Mouse (Mus musculus): Measurements from ENCODE around the gene Ranbp3l. TPM values are rescaled to one million over a fixed set of nuclear protein-coding genes. Genes with fewer than 3 reads are reported as not detected.
A peak's percentile ranks its signal among the peaks of the same experiment; 100 is the strongest.

The Ranbp3l gene
- polyA plus RNA-seq, 1 experiment from 2014 or later: 7.7 TPM

DNA sequence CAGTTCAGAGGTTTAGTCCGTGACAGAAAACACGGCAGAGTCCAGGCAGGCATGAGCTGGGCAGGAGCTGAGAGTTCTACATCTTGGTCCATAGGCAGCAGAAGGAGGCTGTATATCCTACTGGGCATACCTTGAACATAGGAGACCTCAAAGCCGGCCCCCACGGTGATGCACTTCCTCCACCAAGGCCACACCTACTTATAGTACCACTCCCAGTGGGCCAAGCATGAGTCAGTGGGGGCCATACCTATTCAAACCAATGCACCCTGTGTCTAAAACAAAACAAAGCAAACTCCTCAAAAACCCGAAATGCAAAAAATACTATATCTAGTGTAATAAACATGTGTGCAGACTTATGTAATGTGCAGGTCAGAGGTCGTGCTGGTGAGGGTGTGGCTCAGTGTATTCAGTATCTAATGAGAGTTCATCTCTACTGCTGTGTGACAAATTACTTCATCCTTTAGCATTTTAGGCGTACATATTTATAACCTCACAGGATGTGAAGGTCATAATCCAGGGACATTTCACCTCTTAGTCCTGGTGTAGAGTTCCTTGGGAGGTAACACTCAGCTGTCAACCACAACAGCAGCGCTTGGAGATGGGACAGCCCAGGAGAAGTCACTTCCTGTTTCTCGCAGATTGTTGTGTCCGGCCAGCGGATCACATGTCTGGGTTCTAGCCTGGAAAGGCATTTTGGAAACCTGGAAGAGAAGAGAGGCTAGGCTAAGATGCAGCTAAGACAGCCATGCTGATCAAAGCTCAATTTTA is 126.0 kb downstream of the Ranbp3l start:
- ATAC-seq: no peak
- in situ Hi-C loops (cut with MboI; ENCODE audit: low pct_unique_long_range_greater_than_20kb): no loop called here
- CTCF ChIA-PET: no interaction called here

DNA sequence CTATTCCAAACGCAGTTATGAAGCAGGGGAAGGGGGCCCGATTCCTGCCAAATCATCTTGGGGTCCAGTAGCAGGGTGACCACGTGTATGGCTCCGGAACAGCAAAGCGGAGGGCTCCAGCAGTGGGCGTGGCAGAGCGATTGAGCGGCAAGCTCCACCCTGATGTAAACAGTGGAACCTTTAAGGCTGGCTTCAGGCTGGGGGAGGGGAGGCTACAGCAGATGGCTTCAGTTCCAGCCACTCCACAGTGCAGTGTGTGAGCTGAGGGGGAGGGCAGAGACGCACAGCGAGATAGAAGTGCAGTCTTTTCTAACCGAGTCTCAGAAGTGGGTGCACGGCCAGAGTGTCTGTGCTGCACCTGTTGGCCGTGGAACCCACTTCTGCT is 126.6 kb downstream of the Ranbp3l start:
- no peaks in the 10 kb centered on the region for H3K27me3 ChIP-seq
- ChIA-PET POLR2A (no interaction called here), CTCF (no interaction called here)
- no peak for ATAC-seq
- no peak for DNase-seq (ENCODE audit: low read depth, low spot score)
- TF ChIP-seq CTCF (IDR thresholded peaks at IDR 0.05): no peak
- in situ Hi-C loops (cut with MboI; ENCODE audit: low pct_unique_long_range_greater_than_20kb): no loop called here

More for the DNA sequence above, 126.0 kb downstream of the Ranbp3l start:
- TF ChIP-seq CTCF (IDR thresholded peaks at IDR 0.05): no peak
- DNase-seq (ENCODE audit: low read depth, low spot score): no peak
- POLR2A ChIA-PET: no interaction called here
- H3K27me3 ChIP-seq: no peaks in the 10 kb centered on the region

- DNase-seq (ENCODE audit: low read depth, low spot score) (no peak), ATAC-seq (no peak)
- POLR2A ChIA-PET: no interaction called here
- CTCF ChIA-PET: no interaction called here
- in situ Hi-C loops (cut with MboI; ENCODE audit: low pct_unique_long_range_greater_than_20kb): no loop called here
- no peaks in the 10 kb centered on the region for H3K27me3 ChIP-seq
- TF ChIP-seq CTCF (IDR thresholded peaks at IDR 0.05): no peak
Measured at GRCm38 (mm10) chr15:9096865-9097264, 129.1 kb downstream of the Ranbp3l start.

DNA sequence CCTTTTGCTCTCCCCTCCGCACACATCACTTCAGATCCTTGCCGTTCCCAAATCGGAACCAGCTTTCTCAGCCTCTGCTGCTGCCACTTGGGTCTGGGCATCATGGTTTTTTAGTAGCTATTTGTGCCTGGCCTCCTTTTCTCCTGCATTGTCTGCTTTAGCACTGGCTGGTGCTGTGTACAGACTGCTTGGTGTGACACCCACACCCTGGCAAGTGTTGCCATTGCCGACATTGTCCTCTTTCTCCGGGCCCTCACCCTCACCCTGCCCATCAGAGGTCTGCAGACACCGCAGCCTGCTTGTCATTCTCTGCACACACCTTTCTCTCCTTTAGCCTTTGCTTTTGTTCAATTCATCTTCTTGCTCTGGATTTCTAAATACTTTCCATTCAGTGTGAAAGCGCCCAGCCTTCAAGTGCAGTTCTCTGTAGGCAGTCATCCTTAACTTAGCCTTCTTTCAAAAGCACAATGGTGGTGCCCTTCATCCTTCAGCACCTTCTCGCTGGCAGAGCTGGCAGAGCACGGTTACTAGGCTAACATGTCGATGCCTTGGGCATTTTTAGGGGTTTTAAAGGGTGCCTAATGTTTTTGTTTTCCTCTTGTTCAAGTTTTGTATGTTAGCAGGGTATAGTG is 132.8 kb downstream of the Ranbp3l start:
- no peak for DNase-seq (ENCODE audit: low read depth, low spot score)
- no peak for TF ChIP-seq CTCF (IDR thresholded peaks at IDR 0.05)
- in situ Hi-C loops (cut with MboI; ENCODE audit: low pct_unique_long_range_greater_than_20kb): no loop called here
- ChIA-PET POLR2A (no interaction called here), CTCF (interaction anchor here (1.5 to 1.8 kb wide), 2 partner anchors 12 to 13 kb away, joined by 3 to 4 read pairs; no protein-coding TSS in a partner anchor)
- no peaks in the 10 kb centered on the region for H3K27me3 ChIP-seq
- ATAC-seq: no peak

- in situ Hi-C loops (cut with MboI; ENCODE audit: low pct_unique_long_range_greater_than_20kb): no loop called here
- DNase-seq (ENCODE audit: low read depth, low spot score) (no peak), ATAC-seq (peak; percentile 31)
- no peaks in the 10 kb centered on the region for H3K27me3 ChIP-seq
- POLR2A ChIA-PET: interaction anchor here (1.2 kb wide), 1 partner anchor 28 kb away, joined by 3 read pairs; no protein-coding TSS in a partner anchor
- no peak for TF ChIP-seq CTCF (IDR thresholded peaks at IDR 0.05)
- CTCF ChIA-PET: no interaction called here
Measured at GRCm38 (mm10) chr15:9106303-9107074, 138.7 kb downstream of the Ranbp3l start.

GRCm38 (mm10) chr15:9110526-9111347 is 143.0 kb downstream of the Ranbp3l start:
- in situ Hi-C loops (cut with MboI; ENCODE audit: low pct_unique_long_range_greater_than_20kb): loop anchor here (10.0 kb wide), 1 partner anchor 1204 kb away; no protein-coding TSS in a partner anchor
- ATAC-seq (no peak), DNase-seq (ENCODE audit: low read depth, low spot score) (no peak)
- H3K27me3 ChIP-seq: no peaks in the 10 kb centered on the region
- ChIA-PET CTCF (interaction anchor here (1.3 to 3.5 kb wide), 2 partner anchors 9 to 24 kb away, joined by 4 to 14 read pairs; no protein-coding TSS in a partner anchor), POLR2A (no interaction called here)
- TF ChIP-seq CTCF (IDR thresholded peaks at IDR 0.05): no peak

DNA sequence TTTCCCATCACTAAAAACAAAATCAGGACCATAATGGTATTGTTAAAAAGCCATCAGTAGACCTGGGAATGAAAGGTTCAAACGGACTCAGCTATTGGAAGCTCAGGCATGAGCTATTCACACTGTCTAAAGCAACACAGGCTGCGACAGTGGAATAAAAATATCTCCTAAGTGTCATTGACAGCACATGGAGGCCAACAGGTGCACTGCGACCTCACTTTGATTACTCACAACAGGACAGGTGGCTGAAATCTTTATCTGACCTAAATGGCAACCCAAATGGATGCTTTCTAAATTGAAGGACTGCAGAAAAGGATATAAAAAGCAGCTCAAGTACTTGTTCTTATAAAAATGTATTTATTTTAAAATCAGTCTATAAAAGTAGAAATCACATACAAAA is 143.9 kb downstream of the Ranbp3l start:
- DNase-seq (ENCODE audit: low read depth, low spot score) (no peak), ATAC-seq (no peak)
- no peaks in the 10 kb centered on the region for H3K27me3 ChIP-seq
- in situ Hi-C loops (cut with MboI; ENCODE audit: low pct_unique_long_range_greater_than_20kb): loop anchor here (10.0 kb wide), 1 partner anchor 1203 kb away; no protein-coding TSS in a partner anchor
- CTCF ChIA-PET: interaction anchor here (1.3 to 3.5 kb wide), 2 partner anchors 8 to 24 kb away, joined by 4 to 14 read pairs; no protein-coding TSS in a partner anchor
- POLR2A ChIA-PET: no interaction called here
- no peak for TF ChIP-seq CTCF (IDR thresholded peaks at IDR 0.05)

DNA sequence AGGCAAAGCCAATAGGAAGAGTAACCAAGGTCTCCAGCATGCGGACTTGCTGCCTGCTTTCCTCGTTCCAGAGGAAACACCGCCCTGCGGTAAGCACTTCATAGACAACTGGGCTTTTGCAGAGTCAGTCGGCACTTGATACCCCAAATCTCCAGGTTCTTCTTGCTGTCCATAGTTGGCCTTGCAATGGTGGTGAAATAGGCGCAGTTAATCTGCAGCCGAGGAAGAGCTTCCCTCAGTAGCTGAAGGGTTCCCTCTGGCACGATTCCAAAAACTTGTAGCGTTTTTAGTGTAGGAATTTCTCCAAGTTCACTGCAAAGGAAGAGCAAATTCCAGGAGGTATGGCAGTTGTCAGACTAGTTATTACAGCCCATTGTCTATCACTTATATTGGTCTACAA is 145.8 kb downstream of the Ranbp3l start:
- TF ChIP-seq CTCF (IDR thresholded peaks at IDR 0.05): no peak
- ATAC-seq: no peak
- POLR2A ChIA-PET: no interaction called here
- no peak for DNase-seq (ENCODE audit: low read depth, low spot score)
- no peaks in the 10 kb centered on the region for H3K27me3 ChIP-seq
- in situ Hi-C loops (cut with MboI; ENCODE audit: low pct_unique_long_range_greater_than_20kb): loop anchor here (10.0 kb wide), 1 partner anchor 1201 kb away; no protein-coding TSS in a partner anchor
- CTCF ChIA-PET: interaction anchor here (0.7 to 1.1 kb wide), 3 partner anchors 10 to 12 kb away, joined by 3 to 5 read pairs (median 3); no protein-coding TSS in a partner anchor

- ChIA-PET POLR2A (no interaction called here), CTCF (interaction anchor here (0.7 kb wide), 1 partner anchor 11 kb away, joined by 3 read pairs; no protein-coding TSS in a partner anchor)
- TF ChIP-seq CTCF (IDR thresholded peaks at IDR 0.05): no peak
- ATAC-seq: no peak
- no peak for DNase-seq (ENCODE audit: low read depth, low spot score)
- in situ Hi-C loops (cut with MboI; ENCODE audit: low pct_unique_long_range_greater_than_20kb): loop anchor here (10.0 kb wide), 1 partner anchor 1201 kb away; no protein-coding TSS in a partner anchor
- no peaks in the 10 kb centered on the region for H3K27me3 ChIP-seq
Measured at GRCm38 (mm10) chr15:9114131-9114530, 146.4 kb downstream of the Ranbp3l start.

DNA sequence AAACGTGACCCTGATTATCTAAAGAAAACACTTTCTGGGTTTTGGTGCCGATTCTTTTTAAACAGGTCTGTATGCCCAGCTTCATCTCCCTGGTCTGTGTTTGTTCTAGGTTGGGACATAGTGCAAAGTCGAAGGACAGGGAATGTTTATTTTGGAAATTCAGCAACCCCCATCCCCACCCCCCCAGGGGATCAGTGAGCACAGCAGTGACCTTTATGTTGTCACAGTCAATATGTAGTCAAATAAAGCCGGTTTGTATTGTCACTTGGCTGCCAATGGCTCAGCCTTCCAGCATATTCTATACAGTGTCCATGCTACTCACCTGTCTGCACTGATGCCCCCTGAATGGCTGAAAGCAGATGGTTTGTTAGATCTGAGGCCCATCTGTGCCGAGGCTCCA is 146.8 kb downstream of the Ranbp3l start:
- CTCF ChIA-PET: no interaction called here
- in situ Hi-C loops (cut with MboI; ENCODE audit: low pct_unique_long_range_greater_than_20kb): loop anchor here (10.0 kb wide), 1 partner anchor 1200 kb away; no protein-coding TSS in a partner anchor

More for the DNA sequence above, 146.8 kb downstream of the Ranbp3l start:
- ATAC-seq (no peak), DNase-seq (ENCODE audit: low read depth, low spot score) (no peak)
- POLR2A ChIA-PET: no interaction called here
- no peaks in the 10 kb centered on the region for H3K27me3 ChIP-seq
- TF ChIP-seq CTCF (IDR thresholded peaks at IDR 0.05): no peak

Other genes starting within 250 kb of the Ranbp3l start
- gene Nadk2, start 103.3 kb downstream of the Ranbp3l start, polyA plus RNA-seq (2021): 35.9 TPM
- 23.2 TPM for gene Lmbrd2, start 172.6 kb downstream of the Ranbp3l start, polyA plus RNA-seq (2021)
- 11.6 TPM for gene Skp2, start 187.5 kb downstream of the Ranbp3l start, polyA plus RNA-seq (2021)

Data from Patski (cell line).